Mouse (Mus musculus): ENCODE measurements around the gene Evpl.

GRCm38 (mm10) chr11:116280751-116281663 is 43.1 kb upstream of the Evpl start, which contains the start of gene Galr2:
- no peak for TF ChIP-seq CTCF (IDR thresholded peaks at IDR 0.05; ENCODE audit: low read depth, low read length)
- no peak for TF ChIP-seq POLR2A (IDR thresholded peaks at IDR 0.05; ENCODE audit: borderline replicate concordance, low read depth, low read length)

Measured in bone marrow macrophage, adult 2 months (primary cell).